Comparison of ENCODE assay signal across 9 mouse cellular contexts in the genomic region with DNA sequence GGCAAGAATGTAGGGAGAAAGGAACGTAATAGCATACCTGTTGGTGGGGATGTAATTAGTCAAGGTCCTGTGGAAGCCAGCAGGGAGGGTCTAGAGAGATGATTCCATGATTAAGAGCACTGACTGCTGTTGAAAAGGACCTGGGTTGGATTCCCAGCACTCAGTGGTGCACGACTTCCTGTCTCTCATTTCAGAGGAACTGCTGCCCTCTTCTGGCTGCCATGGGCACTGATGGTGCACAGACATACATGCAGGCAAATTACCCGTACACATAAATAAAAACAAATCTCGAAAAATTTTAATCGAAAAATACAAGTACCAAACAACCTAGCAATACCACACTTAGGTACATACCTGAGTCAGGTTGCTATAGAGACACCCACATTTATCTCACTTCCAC. TPM values are rescaled to one million over a fixed set of nuclear protein-coding genes. Genes with fewer than 3 reads are reported as not detected.
DNase-seq lines count a peak whose midpoint lies in the region; ATAC-seq and TF ChIP-seq lines count a peak whose summit lies in the region.
"Had no signal": no experiment of that assay in that cellular context is flagged by ENCODE, and none has a peak within 500 bp of the region (broad histone marks: within the 10 kb centered on the region; RNA-seq: fewer than 3 reads in every experiment).

No protein-coding gene starts in this region.

- peaks cover 5% of the 10 kb centered on the region; the same call in 1 of the 2 replicates for H3K9me3 ChIP-seq in heart, embryonic 10.5 days
- no peaks in the 10 kb centered on the region for H3K9me3 ChIP-seq in lung, embryonic 14.5 days (ENCODE audit: low read depth, low read length)
- H3K9me3 ChIP-seq in hindbrain, embryonic 11.5 days (ENCODE audit: control insufficient read depth, low read length): no peaks in the 10 kb centered on the region

- ATAC-seq in lung, embryonic 14.5 days (ENCODE audit: insufficient read depth): no peak
- peak; percentile 46; the same call in 1 of the 2 replicates for ATAC-seq in megakaryocyte progenitor cell, adult 5-6 weeks (replicated peaks; ENCODE audit: poor library complexity)
- no peak for ATAC-seq in hindbrain, embryonic 11.5 days (ENCODE audit: low FRiP score)

- intact Hi-C loops in heart, postnatal 36 days (cut with DNase I): no loop called here

- H3K27ac ChIP-seq in heart, embryonic 10.5 days: no peak overlapping the region
- no peak overlapping the region for H3K27ac ChIP-seq in lung, embryonic 14.5 days (ENCODE audit: low read depth)
- H3K27ac ChIP-seq in hindbrain, embryonic 11.5 days (ENCODE audit: low read depth, low read length): no peak overlapping the region

- H3K36me3 ChIP-seq in heart, embryonic 10.5 days: peaks cover 48% of the 10 kb centered on the region
- peaks cover 28% of the 10 kb centered on the region for H3K36me3 ChIP-seq in lung, embryonic 14.5 days (ENCODE audit: insufficient read depth)
- H3K36me3 ChIP-seq in hindbrain, embryonic 11.5 days (ENCODE audit: control insufficient read depth, insufficient read depth, low read length): 0 out of 2 replicates have a peak, but pooled peaks cover 4% of the 10 kb centered on the region

- no peak overlapping the region for H3K4me2 ChIP-seq in lung, embryonic 14.5 days
- no peak overlapping the region for H3K4me2 ChIP-seq in hindbrain, embryonic 11.5 days (replicated peaks; ENCODE audit: low read depth, low read length)

- H3K4me3 ChIP-seq in heart, embryonic 10.5 days: no peak overlapping the region
- H3K4me3 ChIP-seq in lung, embryonic 14.5 days (ENCODE audit: low read depth, low read length): no peak overlapping the region
- H3K4me3 ChIP-seq in hindbrain, embryonic 11.5 days (ENCODE audit: low read depth, low read length): no peak overlapping the region

- DNase-seq in heart, embryonic 10.5 days (ENCODE audit: low spot score): peak; percentile 50
- DNase-seq in heart, postnatal 36 days: no peak
- no peak for DNase-seq in lung, embryonic 14.5 days
- DNase-seq in lung, postnatal 4 days: no peak
- DNase-seq in ES-CJ7 (ENCODE audit: low read depth, low spot score): peak; percentile 74
- no peak for DNase-seq in right cerebral cortex, postnatal 36 days (ENCODE audit: low spot score in 2 of 2)
- DNase-seq in hindbrain, embryonic 11.5 days (ENCODE audit: low spot score): no peak
- DNase-seq: heart, postnatal 14 days had no signal

- no peaks in the 10 kb centered on the region for H3K27me3 ChIP-seq in heart, embryonic 10.5 days (ENCODE audit: insufficient read depth, poor library complexity, severe bottlenecking)
- no peaks in the 10 kb centered on the region for H3K27me3 ChIP-seq in lung, embryonic 14.5 days (ENCODE audit: insufficient read depth, low read length)
- H3K27me3 ChIP-seq in hindbrain, embryonic 11.5 days (ENCODE audit: control insufficient read depth, insufficient read depth, low read length): no peaks in the 10 kb centered on the region

- WGBS in heart, embryonic 10.5 days: 94% methylated on average over 5 of the region's 5 CpGs
- WGBS in lung, embryonic 14.5 days: 94% methylated on average over 5 of the region's 5 CpGs
- WGBS in hindbrain, embryonic 11.5 days: 98% methylated on average over 5 of the region's 5 CpGs

- H3K9ac ChIP-seq in lung, embryonic 14.5 days: no peak overlapping the region
- H3K9ac ChIP-seq in hindbrain, embryonic 11.5 days (ENCODE audit: low read depth, low read length): no peak overlapping the region

- no peaks in the 10 kb centered on the region for H3K4me1 ChIP-seq in heart, embryonic 10.5 days
- H3K4me1 ChIP-seq in lung, embryonic 14.5 days (ENCODE audit: insufficient read depth): no peaks in the 10 kb centered on the region
- no peaks in the 10 kb centered on the region for H3K4me1 ChIP-seq in hindbrain, embryonic 11.5 days (replicated peaks; ENCODE audit: control insufficient read depth, insufficient read depth, low read length)

- peak; percentile 33; the same call in 1 of the 2 replicates for TF ChIP-seq CTCF in lung, embryonic 14.5 days (IDR thresholded peaks at IDR 0.05; ENCODE audit: low read depth)

RNA-seq across cellular contexts. Expression of a gene that starts 28.8 kb away (rescaled TPM):
- polyA plus RNA-seq in heart, embryonic 10.5 days (2016; fragmentation: Nextera tagmentation; extraction: Ambion mirVana): 156 and 164 TPM in 2 replicates
- total RNA-seq in heart, postnatal 36 days (2021): 10 to 100 TPM; 59.2 to 60.7 TPM
- 131 and 141 TPM in 2 replicates for polyA plus RNA-seq in lung, embryonic 14.5 days (2014; fragmentation: Nextera tagmentation; extraction: Ambion mirVana)
- total RNA-seq in megakaryocyte progenitor cell, adult 5-6 weeks (2015): 70.1 and 75.7 TPM in 2 replicates
- 27.7 and 33.6 TPM in 2 replicates for total RNA-seq in megakaryocyte progenitor cell, adult 5-6 weeks (2017)
- polyA plus RNA-seq in hindbrain, embryonic 11.5 days (2014; fragmentation: Nextera tagmentation; extraction: Ambion mirVana): 78.8 and 79.6 TPM in 2 replicates

RNA-seq across cellular contexts. Expression of a gene that starts 30.1 kb away (rescaled TPM):
- polyA plus RNA-seq in heart, embryonic 10.5 days (2016; fragmentation: Nextera tagmentation; extraction: Ambion mirVana): 14.6 and 19.0 TPM in 2 replicates
- total RNA-seq in heart, postnatal 36 days (2021): 10 to 100 TPM; 22.8 to 24.4 TPM
- 23.1 and 27.2 TPM in 2 replicates for polyA plus RNA-seq in lung, embryonic 14.5 days (2014; fragmentation: Nextera tagmentation; extraction: Ambion mirVana)
- 14.2 and 14.3 TPM in 2 replicates for total RNA-seq in megakaryocyte progenitor cell, adult 5-6 weeks (2015)
- 10.8 and 12.7 TPM in 2 replicates for total RNA-seq in megakaryocyte progenitor cell, adult 5-6 weeks (2017)
- polyA plus RNA-seq in hindbrain, embryonic 11.5 days (2014; fragmentation: Nextera tagmentation; extraction: Ambion mirVana): 31.3 and 35.7 TPM in 2 replicates

Comparison
In these comparisons a context has a peak if more than half of its experiments do, and no peak if none do; other contexts are left out.
1. DNase-seq: peak in heart, embryonic 10.5 days (single experiment) and ES-CJ7 (single experiment); none in heart, postnatal 36 days (0 of 2), lung, embryonic 14.5 days (single experiment), lung, postnatal 4 days (0 of 2), right cerebral cortex, postnatal 36 days (0 of 2) and hindbrain, embryonic 11.5 days (single experiment).